Mouse (Mus musculus): ENCODE measurements around the gene Sirt3. TPM values are rescaled to one million over a fixed set of nuclear protein-coding genes. Genes with fewer than 3 reads are reported as not detected.

The Sirt3 gene
- total RNA-seq, 2 experiments from 2014 or later = 20.4 to 27.3 TPM

GRCm38 (mm10) chr7:140821305-140821652 lies 60.8 kb downstream of the Sirt3 start:
- TF ChIP-seq CTCF (IDR thresholded peaks at IDR 0.05) = no peak
- DNase-seq = no peak
- Histone ChIP-seq H3K27ac (no peak overlapping the region), H3K4me3 (no peak overlapping the region; the same call in 1 of the 2 replicates)
- intact Hi-C loops (cut with DNase I) = no loop called here

- DNase-seq = no peak
- H3K4me3 ChIP-seq = no peak overlapping the region
- H3K27ac ChIP-seq = no peak overlapping the region
- intact Hi-C loops (cut with DNase I) = no loop called here
- no peak for TF ChIP-seq CTCF (IDR thresholded peaks at IDR 0.05)
These were observed 61.9 kb downstream of the Sirt3 start for GRCm38 (mm10) chr7:140820173-140820572.

Other genes starting within 250 kb of the Sirt3 start
- gene Olfr53, start 235.9 kb downstream of the Sirt3 start, total RNA-seq (2021) = not detected
- gene Olfr539, start 222.4 kb downstream of the Sirt3 start, total RNA-seq (2021) = not detected
- not detected for gene Olfr45, start 200.4 kb downstream of the Sirt3 start, total RNA-seq (2021)
- not detected for gene Olfr541, start 185.0 kb downstream of the Sirt3 start, total RNA-seq (2021)
- 1 to 10 TPM; 2.6 to 8.8 TPM for gene Cyp2e1, start 118.6 kb downstream of the Sirt3 start, total RNA-seq (2021)
- not detected for gene Syce1, start 94.5 kb downstream of the Sirt3 start, total RNA-seq (2021)
- gene Zfp941, start 60.1 kb downstream of the Sirt3 start, total RNA-seq (2021) = not detected
- gene Urah, start 47.3 kb downstream of the Sirt3 start, total RNA-seq (2021) = not detected
- not detected for gene Scgb1c1, start 36.8 kb downstream of the Sirt3 start, total RNA-seq (2021)
- not detected for gene Odf3, start 34.5 kb downstream of the Sirt3 start, total RNA-seq (2021)
- gene Gm45785, start 26.0 kb downstream of the Sirt3 start, total RNA-seq (2021) = not detected
- 10 to 100 TPM; 12.7 TPM for gene Ric8a, start 25.4 kb downstream of the Sirt3 start, total RNA-seq (2021)
- gene Bet1l, start 24.7 kb downstream of the Sirt3 start, total RNA-seq (2021) = 1 to 10 TPM; 6.0 to 6.9 TPM
- gene Psmd13, start 341 bp downstream of the Sirt3 start, total RNA-seq (2021) = 10 to 100 TPM; 84.5 to 89.3 TPM
- gene Cox8b, start 18.1 kb upstream of the Sirt3 start, total RNA-seq (2021) = 1,000 to 10,000 TPM; 2,055 to 2,295 TPM
- gene Nlrp6, start 38.6 kb upstream of the Sirt3 start, total RNA-seq (2021) = not detected
- gene Pgghg, start 59.1 kb upstream of the Sirt3 start, total RNA-seq (2021) = 1 to 10 TPM; 3.8 to 5.6 TPM
- gene Ifitm5, start 68.0 kb upstream of the Sirt3 start, total RNA-seq (2021) = under 1 TPM in 1 of 2 experiments, not detected in 1; 0.33 TPM
- gene Gm45717, start 73.6 kb upstream of the Sirt3 start, total RNA-seq (2021) = not detected
- 10 to 100 TPM; 42.2 to 82.6 TPM for gene Ifitm2, start 73.7 kb upstream of the Sirt3 start, total RNA-seq (2021)
- 1 to 10 TPM in 1 of 2 experiments, under 1 TPM in 1; 0.69 to 1.4 TPM for gene Ifitm1, start 84.9 kb upstream of the Sirt3 start, total RNA-seq (2021)
- 10 to 100 TPM; 30.8 to 49.0 TPM for gene Ifitm3, start 128.5 kb upstream of the Sirt3 start, total RNA-seq (2021)
- not detected for gene Ifitm6, start 135.6 kb upstream of the Sirt3 start, total RNA-seq (2021)
- gene Gm17387, start 146.8 kb upstream of the Sirt3 start, total RNA-seq (2021) = not detected
- gene B4galnt4, start 178.8 kb upstream of the Sirt3 start, total RNA-seq (2021) = under 1 TPM; 0.17 to 0.18 TPM
- gene Pkp3, start 195.9 kb upstream of the Sirt3 start, total RNA-seq (2021) = not detected
- 1 to 10 TPM; 1.7 TPM for gene Sigirr, start 218.3 kb upstream of the Sirt3 start, total RNA-seq (2021)
- gene Ano9, start 235.5 kb upstream of the Sirt3 start, total RNA-seq (2021) = not detected
- 10 to 100 TPM; 19.5 to 20.5 TPM for gene Ptdss2, start 240.1 kb upstream of the Sirt3 start, total RNA-seq (2021)

Data from gastrocnemius, adult 2 months (tissue).